Comparison of ENCODE assay signal across 9 mouse cellular contexts in the genomic region with DNA sequence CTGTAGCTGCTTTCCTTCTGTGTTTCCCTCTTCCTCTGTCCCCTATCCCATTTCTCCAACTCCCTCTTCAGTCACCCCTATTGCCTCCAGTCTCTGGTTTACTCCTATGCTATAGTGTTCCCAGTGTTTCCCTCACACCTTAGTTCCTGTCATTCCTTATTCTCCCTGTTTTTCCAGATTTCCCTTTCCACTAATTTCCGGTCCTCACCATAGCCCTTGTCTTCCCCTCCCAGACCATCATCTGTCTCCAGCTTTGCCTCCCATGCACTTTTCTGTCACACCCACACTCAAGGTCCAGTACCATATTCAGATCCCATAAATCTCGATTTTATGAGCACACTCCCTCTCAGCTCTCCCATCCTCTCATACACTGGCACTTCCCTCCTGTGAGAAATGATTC. TPM values are rescaled to one million over a fixed set of nuclear protein-coding genes. Genes with fewer than 3 reads are reported as not detected.
A peak's percentile ranks its signal among the peaks of the same experiment; 100 is the strongest.
DNase-seq lines count a peak whose midpoint lies in the region; ATAC-seq lines count a peak whose summit lies in the region.
"Had no signal": no experiment of that assay in that cellular context is flagged by ENCODE, and none has a peak within 500 bp of the region (broad histone marks: within the 10 kb centered on the region; RNA-seq: fewer than 3 reads in every experiment).

No protein-coding gene starts in this region.

- no peak for DNase-seq in kidney, adult 8-10 months
- no peak for DNase-seq in hindbrain, embryonic 10.5 days (ENCODE audit: low spot score)
- DNase-seq in midbrain, embryonic 14.5 days: no peak
- DNase-seq in spleen, postnatal 4 days (ENCODE audit: low spot score in 2 of 2): no peak
- no peak for DNase-seq in adrenal gland, postnatal 10 days

- no peak overlapping the region for H3K9ac ChIP-seq in kidney, embryonic 15.5 days
- H3K9ac ChIP-seq in embryonic facial prominence, embryonic 12.5 days: no peak overlapping the region
- peak overlapping the region; percentile 88 for H3K9ac ChIP-seq in midbrain, embryonic 14.5 days (replicated peaks; ENCODE audit: low read length)
- H3K9ac ChIP-seq: liver, embryonic 12.5 days had no signal

- peak; percentile 17 for ATAC-seq in kidney, embryonic 15.5 days (replicated peaks; ENCODE audit: low FRiP score)
- no peak for ATAC-seq in embryonic facial prominence, embryonic 12.5 days (ENCODE audit: insufficient number of reproducible peaks, insufficient read depth, low FRiP score, low TSS enrichment)
- ATAC-seq in midbrain, embryonic 14.5 days (ENCODE audit: low FRiP score, low TSS enrichment): no peak
- ATAC-seq in erythroblast, adult 5-6 weeks (replicated peaks; ENCODE audit: low FRiP score, poor library complexity, severe bottlenecking): no peak
- ATAC-seq: liver, embryonic 12.5 days had no signal

- H3K4me3 ChIP-seq in kidney, embryonic 15.5 days (replicated peaks): peak overlapping the region; percentile 66
- peak overlapping the region; percentile 70 for H3K4me3 ChIP-seq in embryonic facial prominence, embryonic 12.5 days
- H3K4me3 ChIP-seq in hindbrain, embryonic 10.5 days: peak overlapping the region; percentile 67
- peak overlapping the region; percentile 69 for H3K4me3 ChIP-seq in midbrain, embryonic 14.5 days (replicated peaks; ENCODE audit: low read depth, low read length)

- H3K4me2 ChIP-seq in kidney, embryonic 15.5 days: peak overlapping the region; percentile 81
- H3K4me2 ChIP-seq in embryonic facial prominence, embryonic 12.5 days (replicated peaks): peak overlapping the region; percentile 75
- peak overlapping the region; percentile 86 for H3K4me2 ChIP-seq in midbrain, embryonic 14.5 days (ENCODE audit: low read length)

- no peaks in the 10 kb centered on the region for H3K9me3 ChIP-seq in kidney, embryonic 15.5 days (replicated peaks)
- no peaks in the 10 kb centered on the region for H3K9me3 ChIP-seq in embryonic facial prominence, embryonic 12.5 days
- no peaks in the 10 kb centered on the region for H3K9me3 ChIP-seq in hindbrain, embryonic 10.5 days
- no peaks in the 10 kb centered on the region for H3K9me3 ChIP-seq in midbrain, embryonic 14.5 days (ENCODE audit: control insufficient read depth, low read length)
- H3K9me3 ChIP-seq: liver, embryonic 12.5 days had no signal

- 6% methylated on average over 2 of the region's 2 CpGs for WGBS in kidney, embryonic 15.5 days
- 28% methylated on average over 2 of the region's 2 CpGs for WGBS in embryonic facial prominence, embryonic 12.5 days
- WGBS in hindbrain, embryonic 10.5 days: 26% methylated on average over 2 of the region's 2 CpGs
- 20% methylated on average over 2 of the region's 2 CpGs for WGBS in midbrain, embryonic 14.5 days

- H3K27me3 ChIP-seq in kidney, embryonic 15.5 days: peaks cover 29% of the 10 kb centered on the region
- H3K27me3 ChIP-seq in embryonic facial prominence, embryonic 12.5 days: peaks cover 19% of the 10 kb centered on the region
- H3K27me3 ChIP-seq in hindbrain, embryonic 10.5 days (ENCODE audit: insufficient read depth, poor library complexity, severe bottlenecking): peaks cover 39% of the 10 kb centered on the region
- no peaks in the 10 kb centered on the region for H3K27me3 ChIP-seq in midbrain, embryonic 14.5 days (ENCODE audit: control insufficient read depth, insufficient read depth, low read length)

- no peaks in the 10 kb centered on the region for H3K36me3 ChIP-seq in kidney, embryonic 15.5 days
- H3K36me3 ChIP-seq in embryonic facial prominence, embryonic 12.5 days: no peaks in the 10 kb centered on the region
- no peaks in the 10 kb centered on the region for H3K36me3 ChIP-seq in hindbrain, embryonic 10.5 days
- no peaks in the 10 kb centered on the region for H3K36me3 ChIP-seq in midbrain, embryonic 14.5 days (ENCODE audit: control insufficient read depth, insufficient read depth, low read length)
- H3K36me3 ChIP-seq: liver, embryonic 12.5 days had no signal

- H3K27ac ChIP-seq in kidney, embryonic 15.5 days: 0 out of 2 replicates have a peak overlapping the region, but pooled peaks have one; percentile 84
- no peak overlapping the region for H3K27ac ChIP-seq in embryonic facial prominence, embryonic 12.5 days
- no peak overlapping the region for H3K27ac ChIP-seq in hindbrain, embryonic 10.5 days
- H3K27ac ChIP-seq in midbrain, embryonic 14.5 days (replicated peaks; ENCODE audit: low read depth, low read length): peak overlapping the region; percentile 96
- H3K27ac ChIP-seq: liver, embryonic 12.5 days had no signal

- peaks cover 26% of the 10 kb centered on the region for H3K4me1 ChIP-seq in kidney, embryonic 15.5 days
- no peaks in the 10 kb centered on the region; the same call in 1 of the 2 replicates for H3K4me1 ChIP-seq in embryonic facial prominence, embryonic 12.5 days
- peaks cover 24% of the 10 kb centered on the region for H3K4me1 ChIP-seq in hindbrain, embryonic 10.5 days (replicated peaks)
- H3K4me1 ChIP-seq in midbrain, embryonic 14.5 days (ENCODE audit: control insufficient read depth, insufficient read depth, low read length): peaks cover 22% of the 10 kb centered on the region; the same call in 1 of the 2 replicates
- H3K4me1 ChIP-seq: liver, embryonic 12.5 days had no signal

RNA-seq across cellular contexts. Expression of a gene that starts 1.2 kb away (rescaled TPM):
- polyA plus RNA-seq in kidney, embryonic 15.5 days (2015; fragmentation: Nextera tagmentation; extraction: Ambion mirVana): 8.2 and 11.2 TPM in 2 replicates
- 6.0 and 7.6 TPM in 2 replicates for polyA plus RNA-seq in embryonic facial prominence, embryonic 12.5 days (2016; fragmentation: Nextera tagmentation; extraction: Ambion mirVana)
- 4.0 and 4.7 TPM in 2 replicates for polyA plus RNA-seq in hindbrain, embryonic 10.5 days (2016; fragmentation: Nextera tagmentation; extraction: Ambion mirVana)
- 61.9 and 65.1 TPM in 2 replicates for polyA plus RNA-seq in midbrain, embryonic 14.5 days (2014; fragmentation: Nextera tagmentation; extraction: Ambion mirVana)
- total RNA-seq in adrenal gland, postnatal 10 days (2021): 1 to 10 TPM; 6.7 to 7.9 TPM
- total RNA-seq in erythroblast, adult 5-6 weeks (2015; ENCODE audit: low replicate concordance): not detected in 2 replicates
- 0.70 TPM in 1 of 2 replicates, not detected in the other for total RNA-seq in erythroblast, adult 5-6 weeks (2017; ENCODE audit: low replicate concordance)

Comparison
In these comparisons a context has a peak if more than half of its experiments do, and no peak if none do; other contexts are left out.
1. H3K27ac ChIP-seq: peak in kidney, embryonic 15.5 days (single experiment) and midbrain, embryonic 14.5 days (single experiment); none in embryonic facial prominence, embryonic 12.5 days (single experiment) and hindbrain, embryonic 10.5 days (single experiment).
2. Peak in every context shown above with its lines, with median percentiles within 50 percentile points of each other: H3K4me2 ChIP-seq and H3K4me3 ChIP-seq.